11 mouse cellular contexts compared by ENCODE assay signal in genomic region chr1:121394764-121395163, GRCm38 (mm10). TPM values are rescaled to one million over a fixed set of nuclear protein-coding genes. Genes with fewer than 3 reads are reported as not detected.
A peak's percentile ranks its signal among the peaks of the same experiment; 100 is the strongest.
DNase-seq lines count a peak whose midpoint lies in the region; ATAC-seq and TF ChIP-seq lines count a peak whose summit lies in the region.
"Had no signal": no experiment of that assay in that cellular context is flagged by ENCODE, and none has a peak within 500 bp of the region (broad histone marks: within the 10 kb centered on the region; RNA-seq: fewer than 3 reads in every experiment).

No protein-coding gene starts in this region.

- no peak overlapping the region for H3K27ac ChIP-seq in hindbrain, postnatal 0 days
- no peak overlapping the region for H3K27ac ChIP-seq in hindbrain, embryonic 13.5 days
- H3K27ac ChIP-seq: forebrain, embryonic 10.5 days; midbrain, embryonic 12.5 days had no signal

- no peaks in the 10 kb centered on the region for H3K36me3 ChIP-seq in hindbrain, postnatal 0 days (ENCODE audit: insufficient read depth, low read length)
- no peaks in the 10 kb centered on the region for H3K36me3 ChIP-seq in hindbrain, embryonic 13.5 days
- H3K36me3 ChIP-seq: forebrain, embryonic 10.5 days; midbrain, embryonic 12.5 days had no signal

- no peak overlapping the region for H3K4me3 ChIP-seq in hindbrain, postnatal 0 days (ENCODE audit: low read length)
- H3K4me3 ChIP-seq in hindbrain, embryonic 13.5 days: no peak overlapping the region
- H3K4me3 ChIP-seq: forebrain, embryonic 10.5 days; midbrain, embryonic 12.5 days had no signal

- H3K9me3 ChIP-seq in hindbrain, postnatal 0 days (ENCODE audit: low read length): no peaks in the 10 kb centered on the region
- H3K9me3 ChIP-seq in hindbrain, embryonic 13.5 days: no peaks in the 10 kb centered on the region
- H3K9me3 ChIP-seq: forebrain, embryonic 10.5 days; midbrain, embryonic 12.5 days had no signal

- no peaks in the 10 kb centered on the region for H3K27me3 ChIP-seq in hindbrain, postnatal 0 days (ENCODE audit: insufficient read depth, low read length)
- H3K27me3 ChIP-seq in hindbrain, embryonic 13.5 days: no peaks in the 10 kb centered on the region
- H3K27me3 ChIP-seq: midbrain, embryonic 12.5 days had no signal

- no peak overlapping the region for H3K4me2 ChIP-seq in hindbrain, postnatal 0 days (ENCODE audit: low read depth, low read length)
- H3K4me2 ChIP-seq in hindbrain, embryonic 13.5 days: no peak overlapping the region
- H3K4me2 ChIP-seq: midbrain, embryonic 12.5 days had no signal

- no peaks in the 10 kb centered on the region for H3K4me1 ChIP-seq in hindbrain, postnatal 0 days (ENCODE audit: insufficient read depth, low read length)
- peaks cover 54% of the 10 kb centered on the region for H3K4me1 ChIP-seq in hindbrain, embryonic 13.5 days (replicated peaks)

- no peak for ATAC-seq in hindbrain, postnatal 0 days
- ATAC-seq in hindbrain, embryonic 13.5 days (ENCODE audit: low FRiP score): no peak
- ATAC-seq in megakaryocyte, adult 5-6 weeks (ENCODE audit: poor library complexity, severe bottlenecking): no peak

- H3K9ac ChIP-seq in hindbrain, postnatal 0 days (replicated peaks; ENCODE audit: low read length): no peak overlapping the region
- no peak overlapping the region for H3K9ac ChIP-seq in hindbrain, embryonic 13.5 days
- H3K9ac ChIP-seq: midbrain, embryonic 12.5 days had no signal

- WGBS in hindbrain, postnatal 0 days: 59% methylated on average over 5 of the region's 5 CpGs
- 65% methylated on average over 5 of the region's 5 CpGs for WGBS in hindbrain, embryonic 13.5 days

- no peak for TF ChIP-seq CTCF in hindbrain, postnatal 0 days (IDR thresholded peaks at IDR 0.05; ENCODE audit: low read depth)

- DNase-seq in hindbrain, postnatal 0 days (ENCODE audit: low spot score): peak; percentile 23
- DNase-seq in MN1 (ENCODE audit: low spot score) (peak; percentile 47), adipocyte (ENCODE audit: low spot score) (peak; percentile 75)
- peak; percentile 23 to 25 for DNase-seq in kidney, postnatal 36 days
- no peak for DNase-seq in thymus, postnatal 14 days
- no peak for DNase-seq in frontal cortex, postnatal 14 days (ENCODE audit: low spot score in 2 of 2)
- DNase-seq: left cerebral cortex, postnatal 4 days had no signal

RNA-seq across cellular contexts. Expression of gene Ccdc93, which starts 36.1 kb away (rescaled TPM):
- total RNA-seq in hindbrain, postnatal 0 days (2014; rRNA removed): 14.6 and 15.4 TPM in 2 replicates
- 6.1 and 7.4 TPM in 2 replicates for polyA plus RNA-seq in hindbrain, postnatal 0 days (2015; fragmentation: Nextera tagmentation; extraction: Ambion mirVana)
- polyA plus RNA-seq in hindbrain, embryonic 13.5 days (2015; fragmentation: Nextera tagmentation; extraction: Ambion mirVana): 11.9 TPM in 2 replicates
- 9.4 and 11.5 TPM in 2 replicates for total RNA-seq in megakaryocyte, adult 5-6 weeks (2015)
- 18.9 and 19.3 TPM in 2 replicates for total RNA-seq in megakaryocyte, adult 5-6 weeks (2017)

Comparison
In these comparisons a context has a peak if more than half of its experiments do, and no peak if none do; other contexts are left out.
1. DNase-seq: peak in hindbrain, postnatal 0 days (single experiment), MN1 (single experiment), adipocyte (single experiment) and kidney, postnatal 36 days (2 of 2); none in thymus, postnatal 14 days (single experiment) and frontal cortex, postnatal 14 days (0 of 2).